Mouse (Mus musculus) adrenal gland, adult (tissue): ENCODE results near the gene Fndc9.

Experiments used
- DNase-seq, 2 experiments: peaks; one replicate each; pipeline ENCODE4 v3.0.0; 2022 to 2023; ENCODE audit warnings: low spot score in 1 of 2; ENCODE audit not compliant: inconsistent age in 2 of 2

Gene Fndc9

DNA sequence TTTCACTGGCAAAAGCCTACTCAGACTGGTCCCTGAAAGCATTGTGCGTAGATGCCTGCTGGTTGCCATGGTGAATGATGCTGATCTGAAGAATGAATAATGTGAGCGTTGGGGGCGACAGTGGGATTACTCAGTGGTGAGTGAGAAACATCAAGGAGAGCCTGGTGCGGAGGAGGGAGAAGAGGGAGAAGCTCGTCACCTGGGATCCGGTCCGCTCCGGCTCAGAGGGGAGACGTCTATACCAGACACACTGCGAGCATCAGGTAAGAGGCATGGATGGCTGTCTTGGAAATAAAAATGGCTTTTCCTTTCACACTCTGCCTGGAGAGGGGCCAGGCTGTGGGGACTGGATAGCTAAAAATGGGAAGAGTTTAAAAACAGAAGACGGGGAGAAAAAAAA lies at the start of gene Fndc9:
Gene Fndc9 (plus strand): TSS at position 198 of the 400 bp plus-strand sequence.
- no peak for DNase-seq

DNA sequence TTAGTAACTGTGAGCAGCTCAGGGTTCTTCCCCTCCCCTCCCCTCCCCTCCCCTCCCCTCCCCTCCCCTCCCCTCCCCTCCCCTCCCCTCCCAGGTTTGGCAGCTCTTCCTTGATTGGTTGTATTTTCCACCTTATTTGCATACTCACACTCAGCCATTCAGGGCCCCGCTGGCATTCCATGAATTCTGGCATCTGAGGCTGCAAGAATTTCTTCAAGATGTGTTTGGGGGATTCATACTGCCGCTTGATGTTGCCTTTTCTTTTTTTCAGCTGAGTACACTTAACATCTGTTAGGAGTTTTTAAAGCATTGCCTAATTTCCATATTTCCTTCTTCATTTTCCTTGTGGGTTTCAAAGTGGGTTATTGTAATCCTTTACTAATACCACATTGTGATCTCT lies 47.0 kb upstream of the Fndc9 start:
- no peak for DNase-seq

DNA sequence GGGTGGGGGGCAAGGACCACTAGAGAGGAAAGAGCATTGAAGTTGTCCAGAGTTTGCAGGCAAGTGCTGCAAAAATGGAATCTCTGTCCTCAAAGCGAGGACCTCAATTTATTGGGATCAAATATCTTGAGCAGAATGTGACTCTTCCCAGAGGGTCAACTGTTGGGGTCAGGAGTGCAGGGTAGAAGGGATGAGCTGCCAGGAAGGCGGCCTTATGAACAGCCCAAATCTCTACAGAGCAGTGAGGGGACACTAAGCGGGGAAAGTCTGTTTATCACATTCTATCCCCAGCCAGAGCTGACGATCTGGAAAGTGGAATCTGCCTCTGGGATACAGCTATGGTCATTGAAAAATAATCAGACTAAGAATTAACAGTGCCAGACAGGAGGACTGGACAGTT lies 41.2 kb upstream of the Fndc9 start:
- no peak for DNase-seq

- DNase-seq = no peak
Measured at GRCm38 (mm10) chr11:46200664-46201063, 34.7 kb upstream of the Fndc9 start.

DNA sequence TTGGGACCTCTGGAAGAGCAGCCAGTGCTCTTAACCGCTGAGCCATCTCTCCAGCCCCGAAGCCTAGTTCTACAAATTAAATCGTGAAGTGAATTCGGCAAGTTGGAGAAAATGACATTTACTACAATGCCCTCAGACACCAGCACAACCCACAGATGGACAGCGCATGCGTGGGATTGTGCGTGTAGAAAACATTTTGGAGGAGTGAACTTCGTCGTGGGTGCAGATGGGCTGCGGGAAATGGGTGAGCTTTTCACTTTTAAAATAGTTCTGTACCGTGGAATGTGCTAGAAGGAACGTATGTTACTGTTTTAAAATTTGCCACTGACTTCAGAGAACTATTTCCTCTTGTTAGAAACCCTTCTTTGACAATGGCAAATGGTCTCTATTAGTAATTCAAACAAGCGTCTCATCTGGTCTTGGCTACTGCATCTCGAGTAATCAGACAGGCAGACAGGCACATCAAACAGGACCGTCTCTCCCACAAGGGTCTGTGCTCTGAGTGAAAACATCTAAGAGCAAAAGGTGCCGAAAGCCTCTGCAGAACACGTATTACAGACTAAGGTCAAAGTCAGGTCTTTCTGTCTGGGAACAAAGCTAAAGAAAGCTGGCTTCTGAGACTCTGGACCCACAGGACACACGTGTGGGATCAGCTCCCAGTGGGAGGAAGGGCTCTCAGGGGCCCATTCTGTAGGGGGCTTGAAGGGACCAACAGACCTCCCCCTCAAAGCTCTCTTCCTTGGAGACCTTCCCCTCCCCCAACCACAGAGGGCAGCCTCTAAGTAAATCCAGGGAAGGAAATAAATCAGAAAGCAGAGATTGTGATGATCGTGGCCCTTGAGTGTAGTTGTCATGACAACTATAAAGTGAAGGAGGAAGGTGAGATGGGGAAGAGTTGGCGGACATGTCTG lies 33.4 kb upstream of the Fndc9 start:
- DNase-seq = no peak

DNA sequence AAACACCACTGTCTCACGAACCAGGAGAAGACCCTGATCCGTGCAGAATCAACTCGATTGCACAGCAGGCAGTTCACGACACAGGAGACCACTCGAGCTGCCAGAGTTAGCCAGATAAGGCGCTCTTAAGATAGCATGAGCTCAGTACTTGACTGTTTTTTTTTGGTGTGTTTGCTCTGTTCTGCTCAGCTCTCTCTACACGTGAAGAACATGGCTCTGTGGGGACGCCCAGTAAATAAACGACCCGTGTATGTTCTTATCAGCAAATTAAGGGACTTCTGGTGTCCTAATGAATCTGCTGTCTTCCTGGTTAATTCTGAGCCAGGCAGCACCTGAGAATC lies 32.8 kb upstream of the Fndc9 start:
- no peak for DNase-seq

- no peak for DNase-seq
Measured at GRCm38 (mm10) chr11:46204841-46205240, 30.5 kb upstream of the Fndc9 start.

GRCm38 (mm10) chr11:46205639-46206409 lies 29.5 kb upstream of the Fndc9 start:
- DNase-seq = no peak

DNA sequence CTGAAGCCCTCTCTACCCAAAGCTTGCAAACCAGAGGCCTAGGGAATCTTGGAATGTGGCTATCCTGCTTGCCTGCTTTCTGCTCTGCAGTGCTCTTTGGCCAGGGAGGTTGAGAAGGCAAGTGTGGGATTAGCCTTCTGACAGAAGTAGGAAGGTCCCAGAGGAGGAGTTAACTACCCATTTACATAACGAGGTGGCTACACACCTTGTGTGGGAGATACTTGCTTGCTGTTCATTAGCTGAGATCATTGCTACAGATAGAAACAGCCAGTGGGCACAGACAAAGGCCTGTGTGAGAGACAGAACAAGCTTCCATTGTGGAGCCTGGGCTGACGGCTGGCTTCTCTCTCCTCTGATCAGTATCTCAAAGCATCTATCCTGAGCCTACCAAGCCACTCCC lies 25.4 kb upstream of the Fndc9 start:
- no peak for DNase-seq

- no peak for DNase-seq
Measured at GRCm38 (mm10) chr11:46211858-46212257, 23.5 kb upstream of the Fndc9 start.

DNA sequence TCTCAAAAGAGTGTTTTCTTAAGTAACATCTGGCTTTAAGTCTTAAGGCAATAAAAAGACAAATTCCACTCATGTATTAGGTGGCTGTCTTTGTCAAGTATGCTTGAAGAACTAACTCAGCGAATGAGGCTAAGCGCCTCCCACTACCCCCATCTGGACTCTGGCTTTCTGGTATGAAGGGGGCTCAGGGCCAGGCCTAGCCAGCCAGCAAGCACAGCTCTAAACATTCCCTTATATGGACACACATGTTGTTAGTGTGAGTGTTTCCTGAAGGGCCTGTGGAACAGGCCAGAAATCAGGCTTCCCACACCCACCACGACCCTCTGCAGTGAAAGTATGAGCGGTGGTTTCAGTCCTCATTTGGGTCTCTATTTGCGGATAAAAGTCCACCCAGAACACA lies 21.5 kb upstream of the Fndc9 start:
- DNase-seq = peak in 1 of 2 experiments; percentile 62

- no peak for DNase-seq
Measured at GRCm38 (mm10) chr11:46214368-46215230, 20.7 kb upstream of the Fndc9 start.

DNA sequence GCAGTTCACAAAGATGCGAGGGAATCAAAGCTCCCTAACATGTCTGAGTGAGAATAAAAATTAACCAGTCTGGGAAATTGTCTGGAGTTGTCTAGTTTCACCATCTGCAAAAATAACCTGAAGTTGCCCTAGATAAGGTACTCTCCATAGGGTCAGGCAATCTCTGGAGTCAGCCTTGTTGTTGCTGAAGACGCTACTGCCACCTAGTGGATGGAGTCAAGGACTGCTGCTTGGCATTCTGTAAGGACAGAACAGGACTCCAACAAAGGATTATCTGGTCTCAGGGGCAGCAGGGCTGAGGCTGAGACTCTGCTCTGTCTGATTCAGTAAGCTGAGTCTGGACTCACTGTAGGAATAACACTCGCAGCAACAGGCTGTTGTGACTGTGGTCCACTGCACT lies 20.0 kb upstream of the Fndc9 start:
- DNase-seq = peak; percentile 45 to 85

GRCm38 (mm10) chr11:46216669-46217068 lies 18.7 kb upstream of the Fndc9 start:
- DNase-seq = peak in 1 of 2 experiments; percentile 72

DNA sequence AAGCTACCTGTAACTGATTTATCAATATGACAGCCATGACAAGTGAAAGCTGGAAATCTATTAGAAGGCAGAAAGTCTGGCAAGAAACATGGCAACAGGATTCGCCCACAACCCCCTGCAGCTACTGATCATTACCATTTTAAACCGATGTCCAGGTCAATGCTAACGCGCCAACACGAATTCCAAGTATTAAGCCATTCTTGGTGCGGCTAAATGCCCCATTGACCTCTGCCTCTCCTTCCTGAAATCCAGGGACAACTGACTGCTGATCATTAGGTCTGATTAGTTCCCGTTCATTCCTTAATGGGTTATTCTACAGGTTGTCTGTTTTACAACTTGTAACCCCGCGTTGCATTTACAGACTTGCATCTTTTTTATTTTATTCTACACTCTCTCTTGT lies 17.6 kb upstream of the Fndc9 start:
- no peak for DNase-seq

DNA sequence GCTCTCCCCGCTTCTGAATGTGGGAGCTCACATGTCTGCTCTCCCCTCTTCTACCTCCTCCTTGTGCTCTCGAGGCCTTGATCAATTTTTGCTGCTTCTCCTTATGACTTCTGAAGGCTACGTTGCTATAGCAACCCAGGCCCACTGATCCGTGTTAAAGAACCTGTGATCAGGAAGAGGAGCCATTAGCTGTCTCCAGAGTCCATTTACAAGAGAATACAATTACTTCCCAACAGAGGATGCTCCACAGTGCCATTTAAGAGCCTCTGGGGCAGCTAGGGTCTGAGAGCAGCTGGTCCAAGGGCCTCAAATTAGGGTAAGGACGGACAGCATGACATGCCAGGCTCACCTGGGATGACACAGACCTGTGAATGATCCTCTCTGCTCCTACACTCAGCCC lies 16.7 kb upstream of the Fndc9 start:
- no peak for DNase-seq

GRCm38 (mm10) chr11:46219380-46219779 lies 16.0 kb upstream of the Fndc9 start:
- no peak for DNase-seq

- DNase-seq = no peak
Measured at GRCm38 (mm10) chr11:46220211-46220610, 15.1 kb upstream of the Fndc9 start.

- DNase-seq = no peak
Measured at GRCm38 (mm10) chr11:46223575-46223974, 11.8 kb upstream of the Fndc9 start.

- DNase-seq = no peak
Measured at GRCm38 (mm10) chr11:46225345-46225744, 10.0 kb upstream of the Fndc9 start.

- no peak for DNase-seq
Measured at GRCm38 (mm10) chr11:46230184-46230583, 5.1 kb upstream of the Fndc9 start.
